Mouse (Mus musculus) heart, adult 9 months (tissue): ENCODE measurements at regions not wholly inside any gene's neighbourhood (a gene's known extent, or its start where the extent isn't known, plus 50 kb on each side); places are given as distances from the start of the nearest gene placed in this dataset.

Experiments
- DNase-seq, 2 experiments: peaks; one replicate each; pipeline ENCODE4 v3.0.0; 2022; ENCODE audit warnings: low spot score in 2 of 2

GRCm38 (mm10) chr1:151045334-151045733 is 52.1 kb upstream of the Hmcn1 start:
- peak; percentile 37 to 55 for DNase-seq

GRCm38 (mm10) chr1:151046626-151047025 is 53.4 kb upstream of the Hmcn1 start:
- no peak for DNase-seq

GRCm38 (mm10) chr1:151049726-151050506 is 56.7 kb upstream of the Hmcn1 start:
- no peak for DNase-seq

GRCm38 (mm10) chr1:151050507-151050816 is 57.2 kb upstream of the Hmcn1 start:
- no peak for DNase-seq

- DNase-seq, result no peak
Observed at GRCm38 (mm10) chr1:151053268-151053667, 60.0 kb upstream of the Hmcn1 start.

GRCm38 (mm10) chr1:151055396-151055795 is 62.2 kb upstream of the Hmcn1 start:
- DNase-seq, result no peak

GRCm38 (mm10) chr1:151059546-151060136 is 66.4 kb upstream of the Hmcn1 start:
- no peak for DNase-seq

GRCm38 (mm10) chr1:151065090-151065567 is 71.9 kb upstream of the Hmcn1 start:
- peak in 1 of 2 experiments; percentile 33 for DNase-seq

- no peak for DNase-seq
Observed at GRCm38 (mm10) chr1:151066379-151067128, 73.3 kb upstream of the Hmcn1 start.

GRCm38 (mm10) chr1:151074508-151075314 is 81.5 kb upstream of the Hmcn1 start:
- no peak for DNase-seq

GRCm38 (mm10) chr1:151075541-151075940 is 82.3 kb upstream of the Hmcn1 start:
- DNase-seq, result no peak

GRCm38 (mm10) chr1:151078909-151079522 is 85.8 kb upstream of the Hmcn1 start:
- DNase-seq, result peak; percentile 62 to 82

- no peak for DNase-seq
Observed at GRCm38 (mm10) chr1:151079614-151080360, 86.6 kb upstream of the Hmcn1 start.

GRCm38 (mm10) chr1:151080510-151080980 is 87.3 kb upstream of the Hmcn1 start:
- DNase-seq, result peak; percentile 49 to 55

- DNase-seq, result no peak
Observed at GRCm38 (mm10) chr1:151082510-151083033, 89.3 kb upstream of the Hmcn1 start.

- DNase-seq, result no peak
Observed at GRCm38 (mm10) chr1:151083806-151084205, 90.6 kb upstream of the Hmcn1 start.

- DNase-seq, result no peak
Observed at GRCm38 (mm10) chr1:151086111-151086859, 93.0 kb upstream of the Hmcn1 start.

GRCm38 (mm10) chr1:151087151-151087660 is 94.0 kb upstream of the Hmcn1 start:
- no peak for DNase-seq

- DNase-seq, result no peak
Observed at GRCm38 (mm10) chr1:151087811-151088511, 94.4 kb upstream of the Gm47985 start.
